ENCODE assay signal across 8 mouse cellular contexts in genomic region chr7:30634621-30635020, GRCm38 (mm10). TPM values are rescaled to one million over a fixed set of nuclear protein-coding genes. Genes with fewer than 3 reads are reported as not detected.
DNase-seq lines count a peak whose midpoint lies in the region; ATAC-seq and TF ChIP-seq lines count a peak whose summit lies in the region.

No protein-coding gene starts in this region.

- no peak overlapping the region for H3K9ac ChIP-seq in embryonic facial prominence, embryonic 14.5 days (ENCODE audit: low read depth, low read length)
- H3K9ac ChIP-seq in hindbrain, embryonic 14.5 days: no peak overlapping the region; the same call in 1 of the 2 replicates
- H3K9ac ChIP-seq in liver, embryonic 12.5 days: no peak overlapping the region

- H3K27me3 ChIP-seq in embryonic facial prominence, embryonic 14.5 days (replicated peaks; ENCODE audit: control insufficient read depth, insufficient read depth, low read length): peaks cover 55% of the 10 kb centered on the region
- peaks cover 68% of the 10 kb centered on the region for H3K27me3 ChIP-seq in hindbrain, embryonic 14.5 days (ENCODE audit: control insufficient read depth, insufficient read depth, low read length)
- peaks cover 64% of the 10 kb centered on the region for H3K27me3 ChIP-seq in liver, embryonic 12.5 days (replicated peaks)

- H3K4me3 ChIP-seq in gastrocnemius, adult 2 months: no peak overlapping the region
- peak overlapping the region; percentile 21 for H3K4me3 ChIP-seq in embryonic facial prominence, embryonic 14.5 days (ENCODE audit: low read depth, low read length)
- no peak overlapping the region for H3K4me3 ChIP-seq in hindbrain, embryonic 14.5 days (replicated peaks; ENCODE audit: low read length)
- peak overlapping the region; percentile 28; the same call in 1 of the 2 replicates for H3K4me3 ChIP-seq in liver, embryonic 12.5 days

- H3K9me3 ChIP-seq in embryonic facial prominence, embryonic 14.5 days (ENCODE audit: control insufficient read depth, low read length): no peaks in the 10 kb centered on the region
- H3K9me3 ChIP-seq in hindbrain, embryonic 14.5 days (ENCODE audit: control insufficient read depth, low read length): no peaks in the 10 kb centered on the region
- no peaks in the 10 kb centered on the region for H3K9me3 ChIP-seq in liver, embryonic 12.5 days (replicated peaks)

- intact Hi-C loops in gastrocnemius, adult 2 months (cut with DNase I): no loop called here

- H3K27ac ChIP-seq in gastrocnemius, adult 2 months: no peak overlapping the region
- no peak overlapping the region for H3K27ac ChIP-seq in embryonic facial prominence, embryonic 14.5 days (replicated peaks; ENCODE audit: low read depth, low read length)
- H3K27ac ChIP-seq in hindbrain, embryonic 14.5 days: no peak overlapping the region
- no peak overlapping the region for H3K27ac ChIP-seq in liver, embryonic 12.5 days

- peak; percentile 42 for TF ChIP-seq CTCF in gastrocnemius, adult 2 months (IDR thresholded peaks at IDR 0.05)

- DNase-seq in gastrocnemius, adult 2 months: peak; percentile 39
- DNase-seq in gastrocnemius, postnatal 25 days: no peak
- DNase-seq in MEL-GATA-1-ER (ENCODE audit: extremely low read depth, low read depth): peak; percentile 45
- DNase-seq in embryonic facial prominence, embryonic 14.5 days (ENCODE audit: low spot score): peak; percentile 20
- DNase-seq in hindbrain, embryonic 14.5 days (ENCODE audit: low spot score): peak; percentile 47
- peak; percentile 62 for DNase-seq in naive thymus-derived CD4-positive, alpha-beta T cell, adult 2 months (ENCODE audit: low read depth)
- DNase-seq in thymus, postnatal 14 days: peak; percentile 70

- no peaks in the 10 kb centered on the region; the same call in 1 of the 2 replicates for H3K4me1 ChIP-seq in embryonic facial prominence, embryonic 14.5 days (ENCODE audit: control insufficient read depth, insufficient read depth, low read length)
- H3K4me1 ChIP-seq in hindbrain, embryonic 14.5 days (replicated peaks; ENCODE audit: control insufficient read depth, insufficient read depth, low read length): peaks cover 5% of the 10 kb centered on the region; the same call in 1 of the 2 replicates
- H3K4me1 ChIP-seq in liver, embryonic 12.5 days: peaks cover 25% of the 10 kb centered on the region

- H3K36me3 ChIP-seq in embryonic facial prominence, embryonic 14.5 days (ENCODE audit: control insufficient read depth, insufficient read depth, low read length): 0 out of 2 replicates have a peak, but pooled peaks cover 1% of the 10 kb centered on the region
- H3K36me3 ChIP-seq in hindbrain, embryonic 14.5 days (replicated peaks; ENCODE audit: control insufficient read depth, insufficient read depth): no peaks in the 10 kb centered on the region
- no peaks in the 10 kb centered on the region for H3K36me3 ChIP-seq in liver, embryonic 12.5 days

- WGBS in embryonic facial prominence, embryonic 14.5 days: under 1% methylated on average over 20 of the region's 20 CpGs
- 1% methylated on average over 20 of the region's 20 CpGs for WGBS in hindbrain, embryonic 14.5 days
- WGBS in liver, embryonic 12.5 days (ENCODE audit: insufficient replicate concordance): 3% methylated on average over 20 of the region's 20 CpGs

- ATAC-seq in embryonic facial prominence, embryonic 14.5 days (ENCODE audit: low read depth): peak; percentile 68
- no peak for ATAC-seq in hindbrain, embryonic 14.5 days (ENCODE audit: low FRiP score)
- peak; percentile 71 for ATAC-seq in liver, embryonic 12.5 days

- H3K4me2 ChIP-seq in embryonic facial prominence, embryonic 14.5 days (ENCODE audit: low read depth, low read length): peak overlapping the region; percentile 36
- H3K4me2 ChIP-seq in hindbrain, embryonic 14.5 days (replicated peaks): peak overlapping the region; percentile 27
- H3K4me2 ChIP-seq in liver, embryonic 12.5 days: peak overlapping the region; percentile 60

RNA-seq across cellular contexts. Expression of gene Etv2, which starts 1.0 kb away (rescaled TPM):
- total RNA-seq in gastrocnemius, adult 2 months (2021): not detected
- not detected for total RNA-seq in gastrocnemius, postnatal 25 days (2021)
- polyA plus RNA-seq in embryonic facial prominence, embryonic 14.5 days (2014; fragmentation: Nextera tagmentation; extraction: Ambion mirVana): not detected in 2 replicates
- polyA plus RNA-seq in hindbrain, embryonic 14.5 days (2014; fragmentation: Nextera tagmentation; extraction: Ambion mirVana): 0.19 TPM in 1 of 2 replicates, not detected in the other
- polyA plus RNA-seq in liver, embryonic 12.5 days (2016; fragmentation: Nextera tagmentation; extraction: Ambion mirVana): 0.12 and 0.19 TPM in 2 replicates

RNA-seq across cellular contexts. Expression of gene Cox6b1, which starts 8.7 kb away (rescaled TPM):
- 1,000 to 10,000 TPM; 1,338 to 2,234 TPM for total RNA-seq in gastrocnemius, adult 2 months (2021)
- total RNA-seq in gastrocnemius, postnatal 25 days (2021): 1,000 to 10,000 TPM; 1,459 to 1,684 TPM
- 860 and 1,015 TPM in 2 replicates for polyA plus RNA-seq in embryonic facial prominence, embryonic 14.5 days (2014; fragmentation: Nextera tagmentation; extraction: Ambion mirVana)
- 1,184 and 1,299 TPM in 2 replicates for polyA plus RNA-seq in hindbrain, embryonic 14.5 days (2014; fragmentation: Nextera tagmentation; extraction: Ambion mirVana)
- polyA plus RNA-seq in liver, embryonic 12.5 days (2016; fragmentation: Nextera tagmentation; extraction: Ambion mirVana): 691 and 732 TPM in 2 replicates

RNA-seq across cellular contexts. Expression of gene Rbm42, which starts 15.5 kb away (rescaled TPM):
- total RNA-seq in gastrocnemius, adult 2 months (2021): 10 to 100 TPM; 37.4 to 38.3 TPM
- 10 to 100 TPM; 37.2 to 40.1 TPM for total RNA-seq in gastrocnemius, postnatal 25 days (2021)
- 93.1 and 106 TPM in 2 replicates for polyA plus RNA-seq in embryonic facial prominence, embryonic 14.5 days (2014; fragmentation: Nextera tagmentation; extraction: Ambion mirVana)
- 115 and 118 TPM in 2 replicates for polyA plus RNA-seq in hindbrain, embryonic 14.5 days (2014; fragmentation: Nextera tagmentation; extraction: Ambion mirVana)
- 83.1 and 83.5 TPM in 2 replicates for polyA plus RNA-seq in liver, embryonic 12.5 days (2016; fragmentation: Nextera tagmentation; extraction: Ambion mirVana)

RNA-seq across cellular contexts. Expression of gene Upk1a, which starts 22.0 kb away (rescaled TPM):
- under 1 TPM in 1 of 2 experiments, not detected in 1; 0.17 TPM for total RNA-seq in gastrocnemius, adult 2 months (2021)
- not detected for total RNA-seq in gastrocnemius, postnatal 25 days (2021)
- polyA plus RNA-seq in embryonic facial prominence, embryonic 14.5 days (2014; fragmentation: Nextera tagmentation; extraction: Ambion mirVana): 0.39 and 0.47 TPM in 2 replicates
- 0.43 and 0.76 TPM in 2 replicates for polyA plus RNA-seq in hindbrain, embryonic 14.5 days (2014; fragmentation: Nextera tagmentation; extraction: Ambion mirVana)
- 0.25 and 0.33 TPM in 2 replicates for polyA plus RNA-seq in liver, embryonic 12.5 days (2016; fragmentation: Nextera tagmentation; extraction: Ambion mirVana)

RNA-seq across cellular contexts. Expression of gene Haus5, which starts 30.2 kb away (rescaled TPM):
- 1 to 10 TPM; 3.7 to 4.2 TPM for total RNA-seq in gastrocnemius, adult 2 months (2021)
- total RNA-seq in gastrocnemius, postnatal 25 days (2021): 1 to 10 TPM; 3.5 to 5.1 TPM
- 30.7 and 35.0 TPM in 2 replicates for polyA plus RNA-seq in embryonic facial prominence, embryonic 14.5 days (2014; fragmentation: Nextera tagmentation; extraction: Ambion mirVana)
- 20.0 and 20.6 TPM in 2 replicates for polyA plus RNA-seq in hindbrain, embryonic 14.5 days (2014; fragmentation: Nextera tagmentation; extraction: Ambion mirVana)
- 47.8 and 50.4 TPM in 2 replicates for polyA plus RNA-seq in liver, embryonic 12.5 days (2016; fragmentation: Nextera tagmentation; extraction: Ambion mirVana)

Comparison
In these comparisons a context has a peak if more than half of its experiments do, and no peak if none do; other contexts are left out.
1. H3K4me3 ChIP-seq: peak in embryonic facial prominence, embryonic 14.5 days (single experiment) and liver, embryonic 12.5 days (single experiment); none in gastrocnemius, adult 2 months (single experiment) and hindbrain, embryonic 14.5 days (single experiment).
2. Peak in every context shown above with its lines, with median percentiles within 50 percentile points of each other: H3K4me2 ChIP-seq.